In genomic region chr17:31138398-31138797, GRCm38 (mm10) we compare ENCODE assay signal across 9 mouse cellular contexts. TPM values are rescaled to one million over a fixed set of nuclear protein-coding genes. Genes with fewer than 3 reads are reported as not detected.
DNase-seq lines count a peak whose midpoint lies in the region; ATAC-seq and TF ChIP-seq lines count a peak whose summit lies in the region.
"Had no signal": no experiment of that assay in that cellular context is flagged by ENCODE, and none has a peak within 500 bp of the region (broad histone marks: within the 10 kb centered on the region; RNA-seq: fewer than 3 reads in every experiment).

No protein-coding gene starts in this region.

- TF ChIP-seq EP300 in lung, postnatal 0 days (IDR thresholded peaks at IDR 0.05): no peak

- H3K9ac ChIP-seq in lung, postnatal 0 days (replicated peaks; ENCODE audit: low read depth): no peak overlapping the region

- no peak for TF ChIP-seq POLR2A in spleen, adult 2 months (IDR thresholded peaks at IDR 0.05; ENCODE audit: low read depth, low read length)

- H3K4me1 ChIP-seq in lung, postnatal 0 days (ENCODE audit: insufficient read depth, low read depth, low read length): no peaks in the 10 kb centered on the region
- H3K4me1 ChIP-seq in spleen, adult 2 months (ENCODE audit: control insufficient read depth, insufficient read depth, insufficient read length): no peaks in the 10 kb centered on the region

- 17% methylated on average over 5 of the region's 5 CpGs for WGBS in lung, postnatal 0 days
- 31% methylated on average over 5 of the region's 5 CpGs for WGBS in spleen, adult 2 months

- DNase-seq in gastrocnemius, adult 18-20 months (ENCODE audit: low spot score): peak; percentile 59
- no peak for DNase-seq in gastrocnemius, adult 8-10 months (ENCODE audit: low spot score in 2 of 2)
- DNase-seq in 416B (ENCODE audit: low read depth): peak; percentile 80
- peak; percentile 60 for DNase-seq in adrenal gland, adult 2 months
- peak; percentile 85 for DNase-seq in embryo, embryonic 10.5 days (ENCODE audit: low spot score)
- peak; percentile 87 for DNase-seq in induced T-regulatory cell, adult 2 months (ENCODE audit: low read depth)
- DNase-seq in lung, postnatal 0 days (ENCODE audit: low spot score): peak; percentile 81
- peak; percentile 40 to 60 for DNase-seq in spleen, adult 2 months (ENCODE audit: low read depth in 1 of 2, low spot score in 2 of 2)

- no peak; the same call in 1 of the 2 replicates for ATAC-seq in lung, postnatal 0 days

- no peaks in the 10 kb centered on the region for H3K36me3 ChIP-seq in lung, postnatal 0 days (ENCODE audit: insufficient read depth, low read length)
- H3K36me3 ChIP-seq in spleen, adult 2 months (ENCODE audit: control insufficient read depth, insufficient read depth, low read length): no peaks in the 10 kb centered on the region

- no peaks in the 10 kb centered on the region for H3K9me3 ChIP-seq in lung, postnatal 0 days (ENCODE audit: low read length)

- H3K27me3 ChIP-seq in lung, postnatal 0 days (replicated peaks; ENCODE audit: insufficient read depth, low read length): no peaks in the 10 kb centered on the region
- H3K27me3 ChIP-seq in spleen, adult 2 months (ENCODE audit: control insufficient read depth, insufficient read depth, low read length): no peaks in the 10 kb centered on the region

- no peak overlapping the region for H3K4me3 ChIP-seq in lung, postnatal 0 days (ENCODE audit: low read depth, low read length)
- H3K4me3 ChIP-seq in spleen, adult 2 months (ENCODE audit: extremely low read depth, insufficient read depth, insufficient read length): no peak overlapping the region

- peak; percentile 86 for TF ChIP-seq CTCF in lung, postnatal 0 days (IDR thresholded peaks at IDR 0.05)
- peak; percentile 74; the same call in 1 of the 2 replicates for TF ChIP-seq CTCF in spleen, adult 2 months (IDR thresholded peaks at IDR 0.05; ENCODE audit: extremely low read depth, insufficient read depth, insufficient read length, insufficient replicate concordance)

- no peak overlapping the region for H3K4me2 ChIP-seq in lung, postnatal 0 days (replicated peaks; ENCODE audit: low read depth, low read length)

- no peak overlapping the region for H3K27ac ChIP-seq in lung, postnatal 0 days (ENCODE audit: low read length)
- no peak overlapping the region for H3K27ac ChIP-seq in spleen, adult 2 months (ENCODE audit: insufficient read depth, low read length)

RNA-seq across cellular contexts. Expression of gene Tff2, which starts 5.7 kb away (rescaled TPM):
- not detected for total RNA-seq in gastrocnemius, adult 18-20 months (2021)
- total RNA-seq in gastrocnemius, adult 8-10 months (2022): not detected
- total RNA-seq in adrenal gland, adult 2 months (2021): not detected
- 1.1 TPM in 1 of 2 replicates, not detected in the other for polyA plus RNA-seq in adrenal gland, adult 2 months (2012; rRNA removed)
- 0.21 and 0.68 TPM in 2 replicates for polyA plus RNA-seq in lung, postnatal 0 days (2015; fragmentation: Nextera tagmentation; extraction: Ambion mirVana)
- polyA plus RNA-seq in spleen, adult 2 months (2012; rRNA removed): 214 and 330 TPM in 2 replicates
- total RNA-seq: layer of hippocampus, postnatal 25 days had no signal

RNA-seq across cellular contexts. Expression of gene Tff3, which starts 9.0 kb away (rescaled TPM):
- not detected for total RNA-seq in gastrocnemius, adult 18-20 months (2021)
- not detected for total RNA-seq in gastrocnemius, adult 8-10 months (2022)
- total RNA-seq in adrenal gland, adult 2 months (2021): not detected
- polyA plus RNA-seq in adrenal gland, adult 2 months (2012; rRNA removed): 0.44 and 0.48 TPM in 2 replicates
- polyA plus RNA-seq in lung, postnatal 0 days (2015; fragmentation: Nextera tagmentation; extraction: Ambion mirVana): not detected in 2 replicates
- not detected in 2 replicates for polyA plus RNA-seq in spleen, adult 2 months (2012; rRNA removed)
- total RNA-seq: layer of hippocampus, postnatal 25 days had no signal

RNA-seq across cellular contexts. Expression of gene Tff1, which starts 26.7 kb away (rescaled TPM):
- total RNA-seq in gastrocnemius, adult 18-20 months (2021): not detected
- total RNA-seq in gastrocnemius, adult 8-10 months (2022): not detected
- not detected for total RNA-seq in adrenal gland, adult 2 months (2021)
- 0.16 and 6.8 TPM in 2 replicates for polyA plus RNA-seq in adrenal gland, adult 2 months (2012; rRNA removed)
- not detected in 2 replicates for polyA plus RNA-seq in lung, postnatal 0 days (2015; fragmentation: Nextera tagmentation; extraction: Ambion mirVana)
- not detected in 2 replicates for polyA plus RNA-seq in spleen, adult 2 months (2012; rRNA removed)
- total RNA-seq: layer of hippocampus, postnatal 25 days had no signal

Comparison
In these comparisons a context has a peak if more than half of its experiments do, and no peak if none do; other contexts are left out.
1. DNase-seq: peak in gastrocnemius, adult 18-20 months (single experiment), 416B (single experiment), adrenal gland, adult 2 months (single experiment), embryo, embryonic 10.5 days (single experiment), induced T-regulatory cell, adult 2 months (single experiment), lung, postnatal 0 days (single experiment) and spleen, adult 2 months (2 of 2); none in gastrocnemius, adult 8-10 months (0 of 2).